Mouse (Mus musculus) myocyte (in vitro differentiated cells): ENCODE data around the gene Eda2r. TPM values are rescaled to one million over a fixed set of nuclear protein-coding genes. Genes with fewer than 3 reads are reported as not detected.
A peak's percentile ranks its signal among the peaks of the same experiment; 100 is the strongest.

Experiments used
- H3K27me3 ChIP-seq: one replicate; pipeline ENCODE4 v1.6.1; 2011; ENCODE audit not compliant: control insufficient read depth, insufficient read depth, insufficient read length
- H3K36me3 ChIP-seq: one replicate; pipeline ENCODE4 v1.6.1; 2011; ENCODE audit not compliant: control insufficient read depth, insufficient read depth
- H3K4me2 ChIP-seq: one replicate; pipeline ENCODE4 v1.6.1; 2011; ENCODE audit warnings: low read depth, control low read depth
- H3K4me3 ChIP-seq: one replicate; pipeline ENCODE4 v1.5.1; 2011; ENCODE audit warnings: mild to moderate bottlenecking, control low read depth, moderate library complexity
- H3K79me2 ChIP-seq: one replicate; pipeline ENCODE4 v1.6.1; 2011; ENCODE audit not compliant: control insufficient read depth, insufficient read depth
- H3ac ChIP-seq: one replicate; pipeline ENCODE4 v1.6.1; 2011; ENCODE audit not compliant: control insufficient read depth, insufficient read length
- CEBPB ChIP-seq: IDR thresholded peaks from 2 replicates; pipeline ENCODE4 v1.6.1; 2011; ENCODE audit warnings: mild to moderate bottlenecking, moderate library complexity; ENCODE audit not compliant: poor library complexity, insufficient read depth, severe bottlenecking
- E2F4 ChIP-seq: IDR thresholded peaks from one replicate; pipeline ENCODE4 v1.6.1; 2011; ENCODE audit warnings: mild to moderate bottlenecking, control low read depth, moderate library complexity; ENCODE audit not compliant: insufficient read depth
- MAX ChIP-seq: IDR thresholded peaks from one replicate; pipeline ENCODE4 v1.6.1; 2011; ENCODE audit warnings: low read depth, mild to moderate bottlenecking, control low read depth
- MYOD1 ChIP-seq, 3 experiments: IDR thresholded peaks; one replicate each; pipeline ENCODE4 v1.6.1; 2011; ENCODE audit warnings: control low read depth in 2 of 3, low read depth in 2 of 3, mild to moderate bottlenecking in 2 of 3, moderate library complexity in 1 of 3; ENCODE audit not compliant: insufficient read length in 2 of 3, control insufficient read depth in 1 of 3
- MYOG ChIP-seq, 3 experiments: IDR thresholded peaks; one replicate each; pipeline ENCODE4 v1.6.1; 2011; ENCODE audit warnings: control low read depth in 2 of 3, low read depth in 2 of 3, mild to moderate bottlenecking in 2 of 3; ENCODE audit not compliant: insufficient read length in 2 of 3, control insufficient read depth in 1 of 3, insufficient read depth in 1 of 3
- POLR2A ChIP-seq: IDR thresholded peaks from one replicate; pipeline ENCODE4 v1.6.1; 2011; ENCODE audit warnings: low read depth, mild to moderate bottlenecking, control low read depth, moderate library complexity; ENCODE audit not compliant: insufficient read length
- POLR2AphosphoS2 ChIP-seq: IDR thresholded peaks from one replicate; pipeline ENCODE4 v1.6.1; 2011; ENCODE audit warnings: low read depth, control low read depth; ENCODE audit not compliant: insufficient read length
- REST ChIP-seq: IDR thresholded peaks from one replicate; pipeline ENCODE4 v1.6.1; 2011; ENCODE audit warnings: mild to moderate bottlenecking, control low read depth, moderate library complexity; ENCODE audit not compliant: insufficient read depth, insufficient read length
- SRF ChIP-seq: IDR thresholded peaks from one replicate; pipeline ENCODE4 v1.6.1; 2011; ENCODE audit warnings: low read depth; ENCODE audit not compliant: control insufficient read depth, insufficient read length
- TCF12 ChIP-seq: IDR thresholded peaks from one replicate; pipeline ENCODE4 v1.6.1; 2011; ENCODE audit warnings: mild to moderate bottlenecking, control low read depth; ENCODE audit not compliant: poor library complexity, insufficient read depth, severe bottlenecking
- TCF3 ChIP-seq: IDR thresholded peaks from one replicate; pipeline ENCODE4 v1.6.1; 2011; ENCODE audit warnings: low read depth, control low read depth; ENCODE audit not compliant: insufficient read length
- USF1 ChIP-seq: IDR thresholded peaks from one replicate; pipeline ENCODE4 v1.6.1; 2011; ENCODE audit warnings: low read depth, mild to moderate bottlenecking, control low read depth, moderate library complexity
- polyA plus RNA-seq: library from polyadenylated mRNA; unstranded; fragments of >200 nt; fragmentation: generic; extraction: Trizol; gene quantifications from one replicate; pipeline ENCODE4 v1.2.1, GENCODE M21; 2012; ENCODE audit warnings: missing spikeins

Gene Eda2r
- polyA plus RNA-seq, 1 experiment: 30.2 TPM

DNA sequence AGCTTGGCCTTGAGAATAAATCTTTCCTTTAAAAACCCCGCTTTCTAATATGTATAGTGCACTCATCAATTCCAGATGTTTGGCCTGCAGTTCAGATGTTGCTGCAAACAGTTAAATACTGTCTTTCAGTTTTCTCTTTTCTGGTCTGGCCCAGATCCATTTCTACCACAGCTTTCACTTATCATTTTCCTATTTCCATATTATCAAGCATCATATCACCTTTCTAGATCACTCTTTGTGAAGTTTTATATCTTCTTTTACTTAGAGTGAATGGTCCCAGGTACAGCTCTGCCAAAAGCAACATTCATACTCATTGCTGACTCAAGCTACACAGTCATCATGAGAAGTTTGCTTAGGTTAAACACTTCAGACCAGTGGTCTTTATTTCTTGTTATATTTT lies 7.8 kb downstream of the Eda2r start:
- Histone ChIP-seq H3ac (no peak overlapping the region), H3K36me3 (peaks cover 6% of the 10 kb centered on the region), H3K27me3 (no peaks in the 10 kb centered on the region), H3K79me2 (peaks cover 22% of the 10 kb centered on the region), H3K4me2 (no peak overlapping the region), H3K4me3 (no peak overlapping the region)
- TF ChIP-seq MAX (no peak), REST (no peak), USF1 (no peak), MYOG (IDR thresholded peaks at IDR 0.05; ENCODE audit: control insufficient read depth in 1 of 3, insufficient read depth in 1 of 3, insufficient read length in 2 of 3, low read depth in 2 of 3) (no peak), POLR2AphosphoS2 (no peak), POLR2A (no peak), CEBPB (no peak), SRF (no peak), E2F4 (no peak)

DNA sequence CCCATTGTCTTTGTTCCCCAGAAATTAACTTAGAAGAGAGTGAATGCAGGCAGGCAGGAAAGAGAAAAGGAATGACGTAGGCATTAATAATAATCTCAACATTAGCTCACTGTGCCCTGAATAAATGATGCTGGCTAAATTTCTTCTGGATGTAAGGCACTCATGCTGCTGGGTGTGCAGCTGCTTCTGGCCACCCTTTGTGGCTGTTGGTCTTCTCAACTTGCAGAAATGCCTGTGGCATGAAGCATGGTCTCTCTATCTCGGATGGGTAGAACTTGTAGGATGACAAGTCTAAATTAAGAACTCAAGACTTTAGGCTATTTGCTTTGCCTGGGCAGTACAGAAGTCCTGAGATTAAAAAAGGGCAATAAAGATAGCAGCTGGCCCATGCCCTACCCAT lies 8.3 kb downstream of the Eda2r start:
- Histone ChIP-seq H3K27me3 (no peaks in the 10 kb centered on the region), H3ac (no peak overlapping the region), H3K79me2 (peaks cover 18% of the 10 kb centered on the region), H3K4me3 (no peak overlapping the region), H3K4me2 (no peak overlapping the region), H3K36me3 (peaks cover 6% of the 10 kb centered on the region)
- TF ChIP-seq TCF12: no peak
- TF ChIP-seq POLR2A: no peak
- peak in 2 of 3 experiments; percentile 74 to 76 for TF ChIP-seq MYOG (IDR thresholded peaks at IDR 0.05; ENCODE audit: control insufficient read depth in 1 of 3, insufficient read depth in 1 of 3, insufficient read length in 2 of 3, low read depth in 2 of 3)
- peak in 2 of 3 experiments; percentile 29 to 69 for TF ChIP-seq MYOD1 (IDR thresholded peaks at IDR 0.05; ENCODE audit: control insufficient read depth in 1 of 3, insufficient read length in 2 of 3, low read depth in 2 of 3)
- no peak for TF ChIP-seq SRF

DNA sequence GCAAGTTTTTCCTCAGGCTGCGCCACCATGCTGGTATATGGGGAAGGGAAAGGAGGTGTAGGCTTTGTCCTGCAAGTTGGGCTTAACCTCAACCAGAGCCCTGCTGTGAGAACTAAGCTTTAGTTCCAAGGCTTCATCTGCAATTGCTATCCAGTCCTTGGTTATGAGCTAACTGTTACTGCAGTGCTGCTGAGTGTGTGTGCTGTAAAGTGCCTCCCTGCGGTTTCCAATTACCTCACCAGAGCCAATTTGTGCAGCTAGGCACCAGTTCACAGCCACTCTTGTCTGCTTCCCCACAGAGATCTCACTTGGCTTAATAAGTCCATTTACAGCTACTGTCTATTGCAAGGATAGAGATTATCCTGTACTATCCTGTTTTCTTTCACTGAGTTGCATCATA lies 16.1 kb downstream of the Eda2r start:
- TF ChIP-seq MYOG (IDR thresholded peaks at IDR 0.05; ENCODE audit: control insufficient read depth in 1 of 3, insufficient read depth in 1 of 3, insufficient read length in 2 of 3, low read depth in 2 of 3): no peak
- TF ChIP-seq USF1: no peak
- peak; percentile 64 for TF ChIP-seq CEBPB
- no peak for TF ChIP-seq REST
- no peak for TF ChIP-seq MYOD1 (IDR thresholded peaks at IDR 0.05; ENCODE audit: control insufficient read depth in 1 of 3, insufficient read length in 2 of 3, low read depth in 2 of 3)
- TF ChIP-seq TCF12: no peak
- H3K4me3 ChIP-seq: no peak overlapping the region
- peaks cover 3% of the 10 kb centered on the region for H3K36me3 ChIP-seq
- no peak overlapping the region for H3ac ChIP-seq
- H3K27me3 ChIP-seq: no peaks in the 10 kb centered on the region
- H3K79me2 ChIP-seq: no peaks in the 10 kb centered on the region
- H3K4me2 ChIP-seq: no peak overlapping the region

DNA sequence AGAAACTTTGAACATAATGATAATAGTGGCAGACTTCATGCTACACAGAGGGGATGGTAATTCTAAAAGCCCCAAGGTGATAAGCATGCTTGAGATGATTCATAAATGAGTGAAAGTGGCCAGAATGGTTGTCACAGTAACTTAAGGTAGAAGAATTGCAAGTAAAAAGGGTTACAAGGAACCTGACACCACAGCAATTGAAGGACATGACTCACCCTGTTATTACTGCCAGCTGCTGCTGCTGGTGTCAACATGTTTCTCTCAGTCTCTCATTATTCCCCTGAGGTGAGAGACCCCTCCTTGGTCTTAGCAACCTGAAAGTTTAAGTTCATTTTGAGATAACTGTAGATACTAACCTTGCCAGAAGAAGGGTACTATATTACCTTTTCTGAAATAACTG lies 49.1 kb downstream of the Eda2r start:
- Histone ChIP-seq H3ac (no peak overlapping the region), H3K79me2 (no peaks in the 10 kb centered on the region), H3K36me3 (no peaks in the 10 kb centered on the region), H3K4me3 (no peak overlapping the region), H3K27me3 (no peaks in the 10 kb centered on the region), H3K4me2 (no peak overlapping the region)
- TF ChIP-seq MYOD1 (IDR thresholded peaks at IDR 0.05; ENCODE audit: control insufficient read depth in 1 of 3, insufficient read length in 2 of 3, low read depth in 2 of 3) (peak in 1 of 3 experiments; percentile 71), USF1 (no peak), MYOG (IDR thresholded peaks at IDR 0.05; ENCODE audit: control insufficient read depth in 1 of 3, insufficient read depth in 1 of 3, insufficient read length in 2 of 3, low read depth in 2 of 3) (peak in 1 of 3 experiments; percentile 6), TCF3 (no peak), POLR2AphosphoS2 (no peak)
